Mouse (Mus musculus): Measurements from ENCODE around the gene Capn13.

DNA sequence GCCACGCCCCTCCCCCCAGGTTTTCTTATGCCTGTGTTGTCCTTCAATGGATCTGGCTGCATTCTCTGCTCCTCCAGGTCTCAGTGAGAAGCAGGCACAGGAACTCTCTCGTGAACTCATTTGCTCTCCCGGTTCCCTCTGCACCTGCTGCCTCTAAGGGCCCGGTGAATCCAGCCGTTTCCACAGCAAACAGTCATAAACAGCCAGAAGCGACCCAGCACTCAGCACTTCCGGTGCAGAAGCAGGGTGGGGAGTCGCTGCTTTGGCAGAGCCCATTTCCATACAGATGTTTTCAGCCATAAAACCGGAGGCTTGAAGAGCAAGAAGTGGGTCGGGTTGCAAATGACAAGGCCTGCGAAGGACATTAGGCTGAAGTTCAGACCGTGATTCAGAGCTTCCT is 142.0 kb downstream of the Capn13 start:
- no peak for TF ChIP-seq TCF12 (IDR thresholded peaks at IDR 0.05; ENCODE audit: low read depth, low read length)
- TF ChIP-seq GATA1 (IDR thresholded peaks at IDR 0.05; ENCODE audit: low read depth, low read length), result no peak
- no peak for TF ChIP-seq POLR2A (IDR thresholded peaks at IDR 0.05; ENCODE audit: control insufficient read depth in 1 of 2, insufficient read depth in 1 of 2, low read depth in 1 of 2, low read length in 2 of 2, poor library complexity in 1 of 2)
- TF ChIP-seq MEF2A (IDR thresholded peaks at IDR 0.05; ENCODE audit: extremely low read depth, insufficient replicate concordance, low read depth, low read length, poor library complexity, severe bottlenecking), result no peak
- no peak for TF ChIP-seq ETS1 (IDR thresholded peaks at IDR 0.05; ENCODE audit: low read depth, low read length)
- TF ChIP-seq CTCF (IDR thresholded peaks at IDR 0.05 in 2 of 3, conservative IDR thresholded peaks at IDR 0.05 in 1 of 3; ENCODE audit: control insufficient read depth in 1 of 3, insufficient read depth in 1 of 3, low read depth in 2 of 3, low read length in 3 of 3, poor library complexity in 1 of 3, severe bottlenecking in 1 of 3), result no peak
- TF ChIP-seq ZC3H11A (IDR thresholded peaks at IDR 0.05; ENCODE audit: low read depth, low read length), result no peak
- no peak for TF ChIP-seq EP300 (IDR thresholded peaks at IDR 0.05; ENCODE audit: low read depth in 1 of 2, low read length in 2 of 2)

All from MEL (cell line).